Mouse (Mus musculus) adipose tissue, adult 10 weeks (tissue): ENCODE measurements around the gene Olfr1377. TPM values are rescaled to one million over a fixed set of nuclear protein-coding genes. Genes with fewer than 3 reads are reported as not detected.

Experiments used
- polyA plus RNA-seq: library from polyadenylated mRNA; stranded (reverse); fragments of 350-450 nt; fragmentation: Illumina TruSeq; extraction: RNeasy Lipid Tissue Mini Kit (QIAGEN cat#74804); gene quantifications from one replicate; pipeline ENCODE4 v1.2.3, GENCODE M21; 2014; ENCODE audit warnings: low read depth, low replicate concordance

Olfr1377 gene
- polyA plus RNA-seq: not detected

DNA sequence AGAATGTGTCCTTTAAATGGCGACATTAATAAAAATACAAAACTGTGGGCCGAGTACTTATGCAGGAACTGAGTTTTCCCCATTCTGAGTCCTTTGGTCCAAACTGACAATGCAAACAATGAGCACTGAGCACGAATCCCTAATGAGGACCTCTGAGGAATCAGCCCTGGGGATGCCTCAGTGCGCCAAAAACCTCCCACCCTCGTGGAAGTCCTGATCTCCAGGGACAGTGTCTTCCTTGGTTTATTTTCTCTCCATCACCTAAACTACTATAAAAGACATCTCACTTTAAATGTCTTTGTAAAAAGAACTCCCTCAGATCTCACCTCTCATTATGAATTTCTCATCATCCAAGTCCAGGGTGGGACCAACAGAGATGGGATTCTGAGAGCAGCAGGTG lies at the start of gene Olfr1377:
Gene Olfr1377 (plus strand): TSS at position 301 of the 400 bp plus-strand sequence.

DNA sequence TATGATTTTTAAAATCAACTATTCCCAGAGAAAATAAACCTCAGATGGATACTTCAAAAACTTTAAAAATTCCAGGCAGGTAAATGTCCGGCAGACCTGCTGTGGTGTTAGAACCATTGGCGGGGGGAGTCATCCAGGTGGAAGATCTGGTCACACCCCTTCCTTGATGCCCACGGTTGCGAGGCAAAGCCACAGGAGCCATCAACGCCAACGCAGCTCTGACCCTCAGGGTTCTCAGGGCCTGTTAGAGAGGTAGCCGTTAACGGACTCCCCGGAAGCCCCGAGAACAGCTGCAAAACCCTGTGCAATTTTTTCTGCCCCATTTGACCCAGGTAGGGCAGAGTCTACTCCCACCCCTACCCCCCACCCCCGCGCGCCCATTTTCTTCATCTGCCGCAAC lies 38.3 kb upstream of the Olfr1377 start, which contains the start of gene 4933414I15Rik:
Gene 4933414I15Rik (minus strand): TSS at position 260 of the 400 bp plus-strand sequence.

DNA sequence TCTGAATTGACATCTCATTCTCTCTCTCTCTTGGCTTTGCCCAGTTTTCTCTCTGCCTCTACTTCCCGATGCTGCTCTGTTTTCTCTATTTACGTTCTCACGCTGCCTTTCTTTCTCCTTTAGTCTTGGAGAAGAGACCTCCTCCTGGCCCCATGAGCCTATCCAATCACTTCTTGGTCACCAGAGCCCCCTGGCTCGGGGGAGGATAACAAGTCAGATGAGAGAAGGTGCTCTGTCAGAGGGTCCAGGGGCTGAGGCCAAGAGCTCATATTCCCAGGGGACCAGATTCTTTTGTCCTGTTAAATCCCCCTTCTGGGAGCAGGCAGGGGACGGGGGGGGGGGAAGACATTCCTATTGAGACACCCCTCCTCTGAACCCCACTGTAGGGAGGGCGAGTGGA lies 28.1 kb upstream of the Olfr1377 start, which contains the start of gene Prop1:
Gene Prop1 (minus strand): TSS at position 101 of the 400 bp plus-strand sequence.

DNA sequence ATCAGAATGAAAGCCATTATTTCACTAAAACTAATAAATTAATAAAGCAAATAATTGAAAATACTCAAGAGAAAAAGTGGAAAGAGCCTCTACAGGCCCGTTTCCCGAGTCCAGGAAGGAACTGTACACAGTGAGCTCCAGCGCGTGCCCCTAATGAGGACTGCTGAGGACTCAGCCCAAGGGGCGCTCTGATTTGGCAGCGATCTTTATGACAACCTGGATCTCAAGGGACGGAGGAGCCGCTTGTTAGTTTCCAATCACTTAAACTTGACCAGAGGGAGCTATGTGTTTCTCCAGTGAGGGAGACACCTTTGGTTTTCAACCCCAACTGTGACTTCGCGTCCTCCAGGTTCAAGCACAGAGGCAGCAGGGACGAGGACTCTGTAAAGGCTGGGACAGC lies 15.5 kb upstream of the Olfr1377 start, which contains the start of gene Olfr1378:
Gene Olfr1378 (plus strand): TSS at position 301 of the 400 bp plus-strand sequence.

DNA sequence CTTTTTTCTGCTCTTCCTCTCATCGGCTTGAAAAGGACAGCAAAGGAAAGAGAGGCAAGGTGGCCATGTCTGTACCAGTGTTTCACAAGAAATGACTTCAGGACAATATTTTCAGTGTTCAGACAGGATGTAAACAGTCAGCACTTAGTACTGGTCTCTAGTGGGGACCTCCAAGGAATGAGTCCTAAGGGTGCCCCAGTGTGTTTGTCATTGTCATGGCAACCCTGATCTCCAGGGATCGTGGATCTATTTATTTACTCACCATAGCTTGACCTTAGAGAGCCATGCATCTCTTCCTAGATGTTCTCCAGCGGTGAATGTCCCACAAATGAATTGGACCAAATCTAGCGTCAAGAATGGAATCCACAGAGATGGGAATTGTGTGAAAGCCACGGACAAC lies 21.5 kb downstream of the Olfr1377 start, which contains the start of gene Olfr51:
Gene Olfr51 (plus strand): TSS at position 301 of the 400 bp plus-strand sequence.

DNA sequence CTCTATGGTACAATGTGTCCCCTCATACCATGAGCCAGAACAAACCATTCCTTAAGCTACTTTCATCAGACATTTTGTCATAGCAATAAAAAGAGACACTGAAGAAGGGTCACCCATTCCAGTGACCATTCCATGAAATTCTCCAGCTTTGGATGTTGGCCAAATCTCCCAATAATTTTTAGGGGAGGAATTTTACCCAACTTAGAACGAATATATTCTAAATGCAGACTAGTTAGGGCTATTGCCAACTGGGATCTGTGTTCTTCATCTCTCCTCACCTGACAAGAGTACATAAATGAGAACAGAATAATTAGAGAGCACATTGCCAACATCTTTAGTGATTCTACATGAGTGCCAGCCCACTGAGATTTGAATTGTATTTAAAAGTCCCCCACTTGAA lies 32.2 kb downstream of the Olfr1377 start, which contains the start of gene Olfr54:
Gene Olfr54 (plus strand): TSS at position 301 of the 400 bp plus-strand sequence.

Other genes starting within 250 kb of the Olfr1377 start
- gene Zfp354c, start 154.2 kb upstream of the Olfr1377 start, polyA plus RNA-seq: 3.2 TPM
- gene Zfp879, start 140.4 kb upstream of the Olfr1377 start, polyA plus RNA-seq: 0.88 TPM
- gene Grm6, start 131.3 kb upstream of the Olfr1377 start, polyA plus RNA-seq: not detected
- gene Zfp454, start 94.3 kb upstream of the Olfr1377 start, polyA plus RNA-seq: 1.6 TPM
- gene Zfp2, start 65.8 kb upstream of the Olfr1377 start, polyA plus RNA-seq: 8.2 TPM
- 2.2 TPM for gene Zfp354b, start 50.3 kb upstream of the Olfr1377 start, polyA plus RNA-seq
- gene 4933414I15Rik, start 38.2 kb upstream of the Olfr1377 start, polyA plus RNA-seq: 1.5 TPM
- not detected for gene Prop1, start 28.2 kb upstream of the Olfr1377 start, polyA plus RNA-seq
- not detected for gene Olfr1378, start 15.4 kb upstream of the Olfr1377 start, polyA plus RNA-seq
- not detected for gene Olfr51, start 21.6 kb downstream of the Olfr1377 start, polyA plus RNA-seq
- gene Olfr54, start 32.3 kb downstream of the Olfr1377 start, polyA plus RNA-seq: not detected
- not detected for gene Olfr1375, start 66.1 kb downstream of the Olfr1377 start, polyA plus RNA-seq
- 3.1 TPM for gene Zfp354a, start 77.3 kb downstream of the Olfr1377 start, polyA plus RNA-seq
- not detected for gene Gm12569, start 238.5 kb downstream of the Olfr1377 start, polyA plus RNA-seq